16 mouse cellular contexts compared by ENCODE assay signal in the genomic region with DNA sequence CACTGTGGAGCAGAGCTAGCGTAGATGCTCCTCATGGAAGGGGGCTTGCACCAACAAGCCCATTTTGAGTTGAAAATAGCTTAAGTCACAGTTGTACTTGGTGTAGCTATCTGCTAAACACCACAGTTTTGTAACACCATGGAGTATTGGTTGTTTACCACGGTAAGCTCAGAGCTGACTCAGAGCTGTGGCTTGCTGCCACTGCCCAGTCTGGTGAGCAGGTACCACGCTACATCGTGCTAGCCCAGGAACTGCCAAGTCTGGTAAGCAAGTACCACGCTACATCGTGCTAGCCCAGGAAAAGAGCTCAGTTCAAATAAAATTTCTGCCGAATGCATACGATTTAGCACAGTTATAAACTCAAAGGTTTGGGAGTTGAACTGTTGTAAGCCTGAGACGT. TPM values are rescaled to one million over a fixed set of nuclear protein-coding genes. Genes with fewer than 3 reads are reported as not detected.
"Had no signal": no experiment of that assay in that cellular context is flagged by ENCODE, and none has a peak within 500 bp of the region (broad histone marks: within the 10 kb centered on the region; RNA-seq: fewer than 3 reads in every experiment).

No protein-coding gene starts in this region.

- H3K4me3 ChIP-seq: limb, embryonic 12.5 days; liver, embryonic 13.5 days; lung, embryonic 15.5 days; midbrain, embryonic 10.5 days; myocyte; neural tube, embryonic 15.5 days had no signal

- H3K36me3 ChIP-seq: limb, embryonic 12.5 days; liver, embryonic 13.5 days; lung, embryonic 15.5 days; midbrain, embryonic 10.5 days; neural tube, embryonic 15.5 days had no signal

- H3K27me3 ChIP-seq: limb, embryonic 12.5 days; liver, embryonic 13.5 days; lung, embryonic 15.5 days; neural tube, embryonic 15.5 days had no signal

- H3K4me1 ChIP-seq: limb, embryonic 12.5 days; liver, embryonic 13.5 days; lung, embryonic 15.5 days; midbrain, embryonic 10.5 days; neural tube, embryonic 15.5 days had no signal

- DNase-seq: kidney, adult 8-10 months; kidney, postnatal 25 days; liver; liver, embryonic 13.5 days; liver, postnatal 0 days; midbrain, embryonic 14.5 days; right cerebral cortex, adult 18-20 months; right cerebral cortex, postnatal 25 days; thymus, postnatal 36 days had no signal

- ATAC-seq: intestine, postnatal 0 days; liver, postnatal 0 days had no signal

- H3K27ac ChIP-seq: limb, embryonic 12.5 days; liver, embryonic 13.5 days; lung, embryonic 15.5 days; midbrain, embryonic 10.5 days; neural tube, embryonic 15.5 days had no signal

- H3K9me3 ChIP-seq: limb, embryonic 12.5 days; liver, embryonic 13.5 days; lung, embryonic 15.5 days; midbrain, embryonic 10.5 days; neural tube, embryonic 15.5 days had no signal

RNA-seq across cellular contexts. Expression of a gene that starts 10.1 kb away (rescaled TPM):
- polyA plus RNA-seq: liver, embryonic 13.5 days; liver, postnatal 0 days; midbrain, embryonic 10.5 days; myocyte; small intestine, adult 2 months had no signal

RNA-seq across cellular contexts. Expression of a gene that starts 39.8 kb away (rescaled TPM):
- polyA plus RNA-seq: intestine, postnatal 0 days; liver, embryonic 13.5 days; liver, postnatal 0 days; lung, embryonic 15.5 days had no signal
